Mouse (Mus musculus) c-Kit-positive CD71-positive TER-119-negative erythroid progenitor cells, embryonic 14.5 days (primary cell): ENCODE measurements around the gene P2ry10b.
A peak's percentile ranks its signal among the peaks of the same experiment; 100 is the strongest.

Source experiments
- DNase-seq: peaks from one replicate; pipeline ENCODE4 v3.0.0-alpha.2; 2013; ENCODE audit warnings: low read depth

Gene P2ry10b

DNA sequence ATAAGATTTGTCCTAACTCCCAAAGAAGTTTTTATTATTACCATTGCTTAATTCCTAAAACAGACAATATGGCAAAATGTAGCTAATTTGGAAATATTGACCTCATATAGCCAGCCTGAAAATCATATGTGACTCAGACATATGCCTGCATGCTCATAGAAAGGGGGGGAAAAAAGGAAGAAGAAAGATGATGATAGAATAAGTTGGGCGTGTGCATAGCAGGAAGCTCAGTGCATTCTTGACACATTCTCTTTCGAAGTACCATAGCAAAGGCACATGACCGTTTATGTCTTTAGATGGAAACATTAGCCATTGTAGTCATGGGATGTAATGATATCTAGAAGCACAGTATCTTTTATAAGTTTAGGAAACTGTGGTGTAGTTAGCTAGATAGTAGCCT lies at the start of gene P2ry10b:
Gene P2ry10b, plus strand, starts transcription at position 247 of the 400 bp plus-strand sequence.
- no peak for DNase-seq

- no peak for DNase-seq
These were observed 32.4 kb upstream of the P2ry10b start for GRCm38 (mm10) chrX:107116333-107116732.

DNA sequence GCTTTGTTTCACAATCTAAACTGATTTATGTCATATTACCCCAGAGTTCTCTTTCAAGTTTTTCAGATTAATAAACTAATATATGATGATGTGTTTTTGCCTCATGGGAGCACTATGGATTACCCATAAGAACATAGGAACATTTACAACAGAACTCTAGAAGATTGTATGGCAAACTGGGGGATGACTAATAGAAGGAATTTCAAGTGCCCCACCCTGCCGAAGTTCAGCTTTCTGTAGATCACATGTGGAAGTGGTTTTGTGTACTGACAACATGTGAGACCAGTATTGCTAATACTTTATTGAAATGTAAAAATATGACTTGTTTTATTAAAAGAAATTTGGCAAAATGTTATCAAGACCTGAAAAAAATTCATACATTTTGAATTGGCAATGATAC lies 31.7 kb upstream of the P2ry10b start:
- no peak for DNase-seq

DNA sequence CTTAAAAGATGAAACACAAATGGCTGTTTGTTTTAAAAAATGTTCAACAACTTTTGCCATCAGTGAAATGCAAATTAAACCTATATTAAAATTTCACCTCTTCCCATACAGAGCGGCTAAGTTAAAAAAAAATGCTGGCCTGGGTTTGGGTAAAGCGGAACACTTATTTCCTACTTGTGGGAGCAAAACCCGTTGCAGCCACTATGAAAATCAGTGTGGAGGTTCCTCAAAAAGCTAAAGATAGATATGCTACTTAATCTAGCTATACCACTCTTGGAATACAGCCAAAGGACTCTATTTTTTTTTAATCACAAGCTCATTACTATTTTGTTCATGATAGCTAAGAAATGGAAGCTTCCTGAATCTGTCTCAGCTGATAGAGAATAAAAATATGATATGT lies 5.5 kb upstream of the P2ry10b start:
- DNase-seq: no peak

DNA sequence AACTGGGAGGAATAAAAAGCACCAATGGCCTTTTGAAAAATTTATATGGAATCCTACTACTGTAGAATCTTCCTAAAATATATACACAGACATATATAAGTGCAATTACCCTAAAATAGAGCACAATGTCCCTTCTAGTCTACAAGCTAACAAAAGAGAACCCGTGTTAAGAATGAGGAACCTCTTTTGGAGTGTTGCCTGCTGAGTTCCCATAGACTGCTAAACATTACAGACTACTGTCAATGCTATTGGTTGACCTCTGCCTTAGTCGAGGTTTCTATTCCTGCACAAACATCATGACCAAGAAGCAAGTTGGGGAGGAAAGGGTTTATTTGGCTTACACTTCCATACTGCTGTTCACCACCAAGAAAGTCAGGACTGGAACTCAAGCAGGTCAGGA lies 4.8 kb upstream of the P2ry10b start:
- no peak for DNase-seq

- DNase-seq: no peak
These were observed 765 bp downstream of the P2ry10b start for GRCm38 (mm10) chrX:107149391-107149993.

GRCm38 (mm10) chrX:107150027-107150426 lies 1.3 kb downstream of the P2ry10b start:
- no peak for DNase-seq

DNA sequence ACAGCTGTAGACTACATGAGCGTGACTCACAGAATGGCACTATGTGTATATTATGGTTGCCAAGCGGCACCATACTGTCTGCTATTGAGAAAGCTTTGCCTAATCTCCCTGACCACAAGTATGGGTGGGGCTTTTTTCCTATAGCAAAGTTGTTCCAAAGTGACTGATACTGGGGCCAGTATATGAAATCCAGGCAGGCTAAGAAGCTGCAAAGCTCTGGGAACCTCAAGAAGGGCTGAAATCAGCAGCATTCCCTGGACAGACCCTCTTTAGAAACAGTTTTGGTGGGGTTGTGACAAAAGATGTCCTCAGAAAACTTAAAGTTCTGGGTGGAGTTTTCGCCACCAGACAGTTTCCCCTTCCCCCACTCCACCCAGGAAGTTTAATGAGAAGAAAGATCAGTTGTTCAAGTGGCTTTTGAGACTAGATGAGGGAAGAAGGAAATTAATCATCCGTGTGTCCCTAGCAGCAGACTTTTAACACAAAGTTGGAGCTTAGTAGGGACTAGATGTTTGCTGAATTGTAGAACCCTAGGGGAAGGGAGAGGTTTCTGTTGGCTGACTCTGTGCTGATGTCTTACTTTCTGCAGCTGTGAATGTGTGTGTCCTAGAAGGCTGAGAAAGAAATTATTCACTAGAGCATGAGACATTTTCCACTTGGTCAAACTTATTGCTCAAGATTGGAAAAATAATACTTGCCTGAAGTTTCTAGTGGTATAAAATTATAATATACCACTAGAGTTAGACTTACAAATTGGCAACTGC lies 2.2 kb downstream of the P2ry10b start:
- DNase-seq: peak; percentile 38

GRCm38 (mm10) chrX:107156021-107156420 lies 7.3 kb downstream of the P2ry10b start:
- no peak for DNase-seq

DNA sequence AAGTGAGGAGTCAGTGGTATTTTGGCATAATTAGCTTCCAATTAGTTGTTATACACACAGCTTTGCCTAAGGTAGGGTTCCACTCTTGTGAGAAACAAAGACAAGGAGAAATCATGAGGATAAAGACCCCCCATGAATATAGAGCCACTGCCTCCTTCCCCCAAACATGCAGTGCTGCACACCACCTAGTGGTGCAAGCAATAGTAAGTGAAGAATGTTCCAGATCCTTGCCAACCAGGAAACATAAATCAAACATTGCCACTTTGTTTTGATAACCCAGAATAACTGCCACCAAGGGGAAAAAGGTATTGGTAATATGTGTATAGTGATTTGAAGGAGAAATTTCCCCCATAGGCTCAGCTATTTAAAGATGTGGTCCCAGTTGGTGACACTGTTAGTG lies 11.8 kb downstream of the P2ry10b start:
- no peak for DNase-seq

- no peak for DNase-seq
These were observed 19.6 kb downstream of the P2ry10b start for GRCm38 (mm10) chrX:107168281-107168680.

- DNase-seq: no peak
These were observed 20.4 kb downstream of the P2ry10b start for GRCm38 (mm10) chrX:107169128-107169527.

- DNase-seq: no peak
These were observed 30.0 kb downstream of the P2ry10b start for GRCm38 (mm10) chrX:107178742-107179141.

DNA sequence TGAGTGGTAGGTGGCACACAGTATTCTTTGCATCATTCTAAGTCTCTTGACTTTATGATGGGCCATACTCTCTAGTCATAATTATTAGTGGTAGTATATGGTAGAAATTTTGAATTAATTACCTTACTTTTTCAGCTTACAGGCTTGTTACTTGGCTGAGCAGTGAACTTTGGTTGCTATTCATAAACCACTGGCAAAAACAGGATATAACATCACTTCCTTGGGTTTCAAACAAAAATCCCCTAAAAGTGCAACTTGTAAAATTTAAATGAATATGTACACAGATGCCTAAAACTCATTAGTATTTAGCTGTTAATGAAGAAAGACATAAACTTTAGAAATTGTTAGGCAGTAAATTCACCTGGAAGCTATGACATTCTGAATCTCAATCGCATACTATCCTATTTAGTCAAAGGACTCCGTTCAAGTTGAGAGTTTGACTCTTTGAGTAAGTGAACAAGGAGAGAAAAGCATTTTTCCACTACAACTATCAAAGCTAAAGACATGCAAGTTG lies 68.9 kb downstream of the P2ry10b start:
- DNase-seq: no peak
